Mouse (Mus musculus) ES-E14 (cell line): Measurements from ENCODE around the gene E130208F15Rik.

Experiments used
- CHD2 ChIP-seq: IDR thresholded peaks from 2 replicates; pipeline ENCODE4 v1.6.1; 2014; ENCODE audit warnings: mild to moderate bottlenecking, low read depth, low read length, inconsistent platforms
- HCFC1 ChIP-seq: IDR thresholded peaks from 2 replicates; pipeline ENCODE4 v1.6.1; 2012; ENCODE audit warnings: low read length, inconsistent platforms, borderline replicate concordance; ENCODE audit not compliant: insufficient read depth
- MAFK ChIP-seq: IDR thresholded peaks from 2 replicates; pipeline ENCODE4 v1.6.1; 2014; ENCODE audit warnings: mild to moderate bottlenecking, low read depth, low read length, inconsistent platforms; ENCODE audit not compliant: insufficient read depth
- ZC3H11A ChIP-seq: IDR thresholded peaks from 2 replicates; pipeline ENCODE4 v1.6.1; 2012; ENCODE audit warnings: low read depth, mild to moderate bottlenecking, inconsistent platforms, low read length, borderline replicate concordance
- ZNF384 ChIP-seq: IDR thresholded peaks from 2 replicates; pipeline ENCODE4 v1.6.1; 2012; ENCODE audit warnings: low read depth, low read length, inconsistent platforms

GRCm38 (mm10) chr7:30354059-30354458, 32.5 kb downstream of the E130208F15Rik start:
- TF ChIP-seq ZNF384 (no peak), MAFK (no peak), HCFC1 (no peak), CHD2 (no peak), ZC3H11A (no peak)
